Mouse (Mus musculus) layer of hippocampus, adult 9-10 months (tissue): ENCODE measurements at regions not wholly inside any gene's neighbourhood (a gene's known extent, or its start where the extent isn't known, plus 50 kb on each side); places are given as distances from the start of the nearest gene placed in this dataset.
"Not testable (repeated sequence)": the region's sequence is repeated elsewhere in the genome, so short reads cannot be mapped to it uniquely, and the experiment has no call there.

Source experiments
- DNase-seq: peaks from one replicate; pipeline ENCODE4 v3.0.0; 2022; ENCODE audit warnings: low spot score

GRCm38 (mm10) chr10:111354607-111355006, 56.1 kb downstream of the Bbs10 start:
- no peak for DNase-seq

GRCm38 (mm10) chr10:111358340-111358739, 59.9 kb downstream of the Bbs10 start:
- DNase-seq, result not testable (repeated sequence)

- DNase-seq, result no peak
Observed at GRCm38 (mm10) chr10:111361749-111362435, 63.4 kb downstream of the Bbs10 start.

GRCm38 (mm10) chr10:111363729-111364617, 65.5 kb downstream of the Bbs10 start:
- no peak for DNase-seq

DNA sequence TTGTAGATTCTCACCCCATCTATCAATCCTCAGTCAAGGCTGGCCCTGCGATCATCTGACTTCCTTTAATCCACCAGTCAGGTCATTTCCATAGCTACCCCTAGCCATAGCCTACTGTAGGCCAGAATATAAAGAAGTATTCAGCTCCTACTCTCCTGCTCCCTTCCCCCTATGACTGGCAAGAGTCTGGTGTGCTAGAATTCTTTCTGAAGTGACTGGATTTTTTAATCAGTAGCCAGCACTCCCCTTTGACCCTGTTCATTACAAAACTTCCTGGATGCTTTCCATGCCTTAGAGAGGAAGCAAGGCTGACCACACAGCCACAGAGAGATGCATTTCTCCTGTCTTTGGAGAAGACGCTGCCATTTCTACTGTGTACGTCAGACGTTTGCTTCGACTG, 66.5 kb downstream of the Bbs10 start:
- no peak for DNase-seq

- not testable (repeated sequence) for DNase-seq
Observed at GRCm38 (mm10) chr10:111369046-111369445, 70.6 kb downstream of the Bbs10 start.

GRCm38 (mm10) chr10:111378047-111378618, 79.7 kb downstream of the Bbs10 start:
- no peak for DNase-seq

DNA sequence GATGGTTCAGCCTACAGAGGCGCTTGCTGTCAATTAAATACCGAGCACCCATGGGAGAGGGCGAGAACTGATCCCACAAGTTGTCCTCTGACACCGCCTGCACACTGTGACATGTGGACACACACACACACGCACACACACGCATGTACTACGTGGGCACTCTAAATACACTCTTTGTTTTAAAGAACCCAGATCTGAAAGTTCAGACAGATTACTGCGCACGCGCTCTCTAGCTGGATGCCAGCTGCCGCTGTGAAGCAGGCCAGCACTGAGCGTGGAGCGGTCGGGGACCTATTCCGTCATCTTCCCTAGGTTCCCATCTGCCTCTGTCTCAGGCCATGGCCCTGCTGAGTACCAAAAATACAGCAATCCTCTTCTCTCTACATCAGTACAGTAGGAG, 83.2 kb downstream of the Bbs10 start:
- DNase-seq, result no peak

GRCm38 (mm10) chr10:111382206-111382930, 83.9 kb downstream of the Bbs10 start:
- no peak for DNase-seq

- DNase-seq, result no peak
Observed at GRCm38 (mm10) chr10:111385561-111385960, 87.1 kb downstream of the Bbs10 start.

- no peak for DNase-seq
Observed at GRCm38 (mm10) chr10:111387869-111388538, 85.0 kb upstream of the Nap1l1 start.

DNA sequence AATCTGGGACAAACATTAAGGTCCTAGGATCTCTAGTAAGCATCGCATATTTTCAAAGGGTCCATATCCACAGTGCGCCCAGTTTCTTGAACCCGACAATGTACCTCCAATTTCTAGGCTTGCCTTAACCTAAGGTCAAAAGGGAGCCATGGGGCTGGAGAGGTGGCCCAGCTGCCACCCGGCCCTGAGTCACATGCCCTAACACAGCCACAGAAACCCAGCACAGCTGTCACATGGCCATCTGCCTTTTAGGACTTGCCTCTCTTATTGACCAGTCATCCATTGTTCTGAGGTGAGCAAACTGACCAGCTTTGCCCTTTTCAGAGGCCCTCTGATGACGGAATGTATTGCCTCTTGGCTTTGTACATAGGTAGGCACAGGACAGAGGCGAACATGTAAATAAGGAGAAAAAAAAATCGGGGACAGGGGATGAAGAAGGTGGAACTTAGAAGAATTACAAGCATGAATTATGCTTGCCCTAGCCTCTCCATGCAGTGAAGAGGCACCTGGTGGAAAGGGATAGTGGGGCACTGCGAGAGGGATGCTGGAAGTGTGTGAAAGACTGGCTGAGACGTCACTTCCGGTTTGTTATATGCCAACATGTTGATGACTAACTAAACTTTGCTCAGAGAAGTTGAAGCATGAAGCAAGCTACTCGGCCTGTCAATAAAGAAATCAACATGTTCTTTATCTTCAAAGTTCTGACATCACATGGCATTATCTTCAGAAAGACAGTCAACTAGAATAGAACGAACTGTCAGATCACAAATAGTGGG, 84.3 kb upstream of the Nap1l1 start:
- no peak for DNase-seq

DNA sequence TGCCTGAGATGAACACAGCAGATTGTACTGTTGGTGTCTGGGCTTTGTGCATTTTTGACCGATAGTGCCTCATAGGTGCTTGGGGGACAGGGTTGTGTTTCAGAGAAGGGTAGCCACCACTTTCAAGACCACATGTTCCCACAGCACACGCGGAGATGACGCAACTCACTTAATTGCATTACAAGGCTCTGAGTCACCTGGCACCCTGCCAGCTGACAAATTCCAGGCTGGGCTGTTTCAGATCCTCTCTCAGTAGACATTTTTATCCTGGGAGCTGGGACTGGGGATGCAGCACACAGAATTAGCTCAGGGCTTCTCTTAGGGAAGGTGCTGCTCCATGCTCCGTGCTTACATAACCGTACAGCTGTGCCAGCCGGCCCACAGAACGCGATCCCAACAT, 83.1 kb upstream of the Nap1l1 start:
- DNase-seq, result peak; percentile 72

- DNase-seq, result no peak
Observed at GRCm38 (mm10) chr10:111394421-111394820, 78.6 kb upstream of the Nap1l1 start.

DNA sequence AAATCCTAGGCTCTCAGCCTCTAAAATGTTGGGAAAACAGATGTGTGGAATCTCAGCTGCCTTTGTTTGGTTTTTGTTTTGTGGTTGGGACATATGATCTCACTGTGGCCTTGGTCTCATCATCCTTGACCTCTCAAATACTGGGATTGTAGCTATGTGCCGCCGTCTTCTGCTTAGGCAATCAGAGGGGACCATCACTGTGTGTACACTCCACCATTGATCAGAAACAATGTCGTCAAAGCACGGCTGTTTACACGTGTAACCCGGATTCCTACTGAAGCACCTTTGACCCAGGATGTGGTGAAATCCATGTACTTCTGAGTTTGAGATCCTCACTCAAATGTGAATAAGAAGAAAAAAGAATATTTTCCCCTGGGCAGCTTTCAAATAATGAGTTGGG, 68.0 kb upstream of the Nap1l1 start:
- DNase-seq, result no peak

GRCm38 (mm10) chr10:111408887-111409286, 64.1 kb upstream of the Nap1l1 start:
- no peak for DNase-seq

DNA sequence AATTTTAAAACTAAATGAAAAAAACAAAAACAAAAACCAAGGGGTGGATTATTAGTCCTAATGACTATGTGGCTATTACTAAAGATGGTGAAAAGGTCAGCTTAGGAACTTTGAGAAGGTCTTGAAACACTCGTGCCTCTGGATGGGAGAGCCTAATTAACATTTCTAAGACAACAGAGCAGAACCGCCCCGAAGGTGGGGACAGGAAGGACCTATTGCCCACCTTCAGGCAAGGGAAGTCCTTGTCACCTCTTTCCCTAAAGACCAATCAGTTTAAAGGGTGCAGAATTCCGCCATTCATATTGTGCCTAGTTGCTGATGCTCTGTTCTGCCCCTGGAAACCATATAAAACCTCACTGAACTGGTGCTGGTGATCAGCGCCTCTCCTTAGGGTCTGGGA, 63.5 kb upstream of the Nap1l1 start:
- no peak for DNase-seq

DNA sequence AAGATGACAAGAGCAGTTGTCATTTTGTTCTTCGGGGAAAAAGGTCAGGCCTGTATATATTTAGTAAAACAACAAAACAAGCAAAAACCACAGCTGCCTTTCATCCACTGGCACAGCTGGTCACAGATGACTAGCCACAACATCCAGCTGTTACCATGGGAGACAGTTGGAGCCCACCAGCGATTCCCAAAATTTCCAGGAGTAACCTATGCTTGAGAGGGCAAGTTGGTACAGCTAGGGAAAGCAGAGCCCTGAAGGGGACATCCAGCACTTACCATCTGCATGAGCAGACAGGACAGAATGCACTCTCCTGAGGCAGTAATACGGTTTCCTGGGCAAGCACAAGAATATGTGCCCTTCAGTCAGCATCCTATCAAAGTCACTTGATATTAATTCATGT, 62.9 kb upstream of the Nap1l1 start:
- no peak for DNase-seq

DNA sequence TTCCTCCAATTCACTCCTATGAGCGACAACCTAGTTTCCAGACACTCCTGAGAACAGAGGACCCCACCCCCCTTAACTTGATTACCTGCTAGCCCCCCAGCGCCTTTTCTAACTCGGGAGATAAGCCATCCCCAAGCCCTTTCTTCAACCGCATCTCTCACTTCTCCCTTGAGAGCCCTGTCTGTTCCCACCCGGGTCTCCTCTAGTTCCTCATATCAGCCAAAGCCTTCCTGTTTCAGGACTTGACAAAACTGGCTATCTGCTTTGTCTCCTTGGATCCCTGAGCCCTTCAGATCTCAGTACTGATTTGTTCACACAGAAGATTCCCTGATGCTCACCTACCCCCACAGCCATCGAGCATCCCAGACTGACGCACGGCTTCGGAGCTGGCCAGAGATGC, 61.5 kb upstream of the Nap1l1 start:
- no peak for DNase-seq

GRCm38 (mm10) chr10:111416611-111417130, 56.4 kb upstream of the Nap1l1 start:
- no peak for DNase-seq
